Mouse (Mus musculus) testis, adult 2 months (tissue): ENCODE data around the gene Ap1g2. TPM values are rescaled to one million over a fixed set of nuclear protein-coding genes. Genes with fewer than 3 reads are reported as not detected.

Source experiments
- H3K27ac ChIP-seq: fragments of 200-500 bp; 2 replicates; pipeline ENCODE4 v1.5.1; 2012; ENCODE audit warnings: low read depth, low read length; ENCODE audit not compliant: control insufficient read depth, insufficient read depth
- H3K27me3 ChIP-seq: fragments of 200-500 bp; 2 replicates; pipeline ENCODE4 v1.6.1; 2012; ENCODE audit warnings: mild to moderate bottlenecking, low read length, moderate library complexity; ENCODE audit not compliant: control insufficient read depth, insufficient read depth
- H3K36me3 ChIP-seq: fragments of 200-500 bp; 2 replicates; pipeline ENCODE4 v1.6.1; 2012; ENCODE audit warnings: mild to moderate bottlenecking, low read length; ENCODE audit not compliant: control insufficient read depth, insufficient read depth
- H3K4me1 ChIP-seq: fragments of 200-500 bp; 2 replicates; pipeline ENCODE4 v1.6.1; 2012; ENCODE audit warnings: low read length; ENCODE audit not compliant: control insufficient read depth, insufficient read depth
- H3K4me3 ChIP-seq: fragments of 200-500 bp; 2 replicates; pipeline ENCODE4 v1.5.1; 2012; ENCODE audit warnings: low read depth, mild to moderate bottlenecking, low read length, moderate library complexity, mixed read lengths; ENCODE audit not compliant: control insufficient read depth
- CTCF ChIP-seq: fragments of 200-500 bp; IDR thresholded peaks from 2 replicates; pipeline ENCODE4 v1.5.1; 2012; ENCODE audit warnings: low read depth, mild to moderate bottlenecking, inconsistent platforms, low read length, moderate library complexity; ENCODE audit not compliant: control insufficient read depth, insufficient read depth, insufficient replicate concordance
- POLR2A ChIP-seq: fragments of 200-500 bp; IDR thresholded peaks from 2 replicates; pipeline ENCODE4 v1.6.1; 2012; ENCODE audit warnings: low read depth, mild to moderate bottlenecking, inconsistent platforms, low read length, moderate library complexity; ENCODE audit not compliant: control insufficient read depth
- polyA plus RNA-seq: library from polyadenylated mRNA; depleted of rRNA; stranded (reverse); fragments of >200 nt; gene quantifications from 2 replicates; pipeline ENCODE4 v1.2.3, GENCODE M21; 2012

Gene Ap1g2
- polyA plus RNA-seq, 1 experiment = 3.0 TPM

DNA sequence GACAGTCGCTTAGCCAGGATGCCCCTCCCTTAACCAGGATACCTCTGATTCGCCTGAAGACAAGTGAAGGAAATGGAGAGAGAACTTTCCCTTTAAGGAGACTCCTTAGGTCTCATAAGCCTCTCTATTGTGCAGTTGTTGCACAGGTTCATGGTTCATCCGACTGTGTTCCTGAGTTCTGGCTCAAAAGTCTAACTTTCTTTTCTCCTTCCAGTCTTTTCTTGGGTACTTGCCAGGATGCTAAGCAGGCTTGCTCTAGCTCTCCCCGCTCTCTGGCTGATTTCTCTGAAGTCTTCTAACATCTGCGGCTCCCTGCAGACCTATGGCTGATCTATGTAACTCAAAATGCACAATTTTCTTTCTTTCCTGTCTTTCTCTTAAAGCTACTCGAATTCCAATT, 22.9 kb downstream of the Ap1g2 start:
- H3K4me3 ChIP-seq = no peak overlapping the region
- TF ChIP-seq CTCF = no peak
- TF ChIP-seq POLR2A = no peak
- H3K4me1 ChIP-seq = no peaks in the 10 kb centered on the region; the same call in 1 of the 2 replicates
- no peaks in the 10 kb centered on the region for H3K27me3 ChIP-seq
- no peak overlapping the region for H3K27ac ChIP-seq
- no peaks in the 10 kb centered on the region for H3K36me3 ChIP-seq

DNA sequence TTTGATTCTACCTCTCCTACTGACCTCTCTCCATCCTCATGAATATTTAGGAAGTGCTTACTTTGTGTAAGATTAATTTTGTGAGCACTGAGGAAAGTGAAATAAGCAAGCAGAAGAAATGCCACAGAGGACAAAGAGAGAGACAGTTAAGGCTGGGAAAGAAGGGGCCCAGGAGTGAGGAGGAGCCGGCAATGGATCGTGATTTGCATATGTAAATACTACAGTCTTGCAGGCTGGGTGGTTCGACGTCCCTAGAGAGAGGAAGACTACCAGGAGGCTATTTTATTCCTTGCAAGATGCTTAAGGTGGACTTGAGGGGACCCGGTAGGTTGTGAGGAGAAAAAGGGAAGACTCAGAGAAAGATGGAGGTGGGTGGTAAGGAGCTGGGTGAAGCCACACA, 25.3 kb downstream of the Ap1g2 start:
- Histone ChIP-seq H3K4me1 (no peaks in the 10 kb centered on the region; the same call in 1 of the 2 replicates), H3K4me3 (no peak overlapping the region)

GRCm38 (mm10) chr14:55079214-55079970, 27.0 kb downstream of the Ap1g2 start:
- H3K4me3 ChIP-seq = no peak overlapping the region
- no peaks in the 10 kb centered on the region for H3K36me3 ChIP-seq
- H3K27me3 ChIP-seq = no peaks in the 10 kb centered on the region
- TF ChIP-seq CTCF (peak; percentile 86), POLR2A (no peak)
- H3K27ac ChIP-seq = no peak overlapping the region
- no peaks in the 10 kb centered on the region for H3K4me1 ChIP-seq

More for the DNA sequence above, 25.3 kb downstream of the Ap1g2 start:
- Histone ChIP-seq H3K36me3 (no peaks in the 10 kb centered on the region), H3K27ac (no peak overlapping the region), H3K27me3 (no peaks in the 10 kb centered on the region)
- no peak for TF ChIP-seq POLR2A
- no peak for TF ChIP-seq CTCF

DNA sequence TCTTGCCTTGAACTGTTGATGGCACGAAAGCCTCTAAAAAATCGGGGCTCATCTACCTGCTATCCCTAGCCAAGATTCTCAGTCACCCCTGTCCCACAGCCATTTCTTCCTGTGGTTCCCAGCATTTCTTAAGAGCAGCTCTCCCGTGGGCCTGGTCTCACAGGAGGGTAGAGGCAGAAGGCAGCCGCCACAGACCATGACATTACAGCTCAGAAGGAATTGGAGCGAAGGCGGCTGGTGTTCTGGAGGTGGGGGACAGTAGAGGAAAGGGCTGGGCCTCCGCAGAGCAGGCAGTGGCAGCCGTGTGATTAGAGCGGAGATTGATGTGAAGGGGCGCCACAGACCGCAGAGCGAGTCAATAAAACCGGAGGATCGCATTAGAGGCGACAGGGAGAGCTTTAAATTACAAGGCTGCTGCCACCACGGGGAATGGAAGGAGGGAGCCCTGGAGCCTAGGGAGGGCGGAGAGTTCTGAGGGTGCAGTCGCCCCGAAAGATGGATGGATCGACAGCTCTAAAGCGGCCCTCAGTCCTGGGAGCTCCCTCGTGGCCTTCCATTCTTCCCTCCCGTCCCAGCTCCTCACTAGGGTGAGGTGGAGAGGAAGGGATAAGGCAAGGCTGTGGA, 27.9 kb downstream of the Ap1g2 start:
- H3K27ac ChIP-seq = no peak overlapping the region
- H3K4me3 ChIP-seq = no peak overlapping the region
- H3K36me3 ChIP-seq = no peaks in the 10 kb centered on the region
- no peak for TF ChIP-seq CTCF
- TF ChIP-seq POLR2A = no peak
- H3K4me1 ChIP-seq = no peaks in the 10 kb centered on the region
- no peaks in the 10 kb centered on the region for H3K27me3 ChIP-seq

DNA sequence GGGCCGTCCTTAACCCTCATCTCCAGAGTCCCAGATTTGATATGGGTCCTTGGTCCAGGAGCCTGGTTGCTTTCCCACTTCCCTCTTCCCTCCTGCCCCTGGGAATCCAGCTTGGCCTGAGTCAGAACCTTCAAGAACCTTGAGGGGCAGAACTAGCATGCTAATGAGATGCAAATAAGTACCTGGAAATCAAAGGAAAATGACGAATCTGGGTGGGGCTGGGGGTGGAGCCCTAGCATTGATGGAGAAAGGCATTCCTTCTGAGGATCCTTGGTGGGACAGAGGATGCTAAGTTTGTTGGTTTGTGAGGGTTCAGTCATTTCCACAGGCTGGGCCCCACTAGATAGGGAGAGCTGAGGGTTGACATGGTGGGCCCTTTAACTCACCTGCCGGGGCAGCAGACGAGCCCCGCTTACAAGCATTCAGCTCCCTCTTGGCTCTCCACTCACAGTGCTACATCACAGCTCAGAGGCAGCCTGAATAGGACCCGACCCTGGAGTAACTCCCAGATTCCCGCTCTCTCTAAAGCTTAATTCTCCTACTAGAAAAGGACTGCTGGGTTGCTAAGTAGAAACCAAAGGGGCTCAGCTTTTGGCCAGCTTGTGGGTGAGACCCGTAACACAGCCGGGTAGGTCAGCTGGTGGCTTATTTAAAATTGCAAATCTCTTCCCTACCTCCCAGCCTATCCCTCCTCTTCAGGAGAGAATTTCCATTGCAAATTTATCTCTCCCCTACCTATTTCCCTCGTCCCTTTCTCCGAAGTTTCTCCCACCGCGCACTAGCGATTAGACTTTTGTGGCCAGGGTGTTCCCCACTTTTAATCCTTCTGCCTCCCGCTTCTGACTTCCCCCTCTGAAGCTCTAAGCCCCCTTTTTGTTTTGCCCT, 28.7 kb downstream of the Ap1g2 start:
- H3K27ac ChIP-seq = no peak overlapping the region
- no peak overlapping the region for H3K4me3 ChIP-seq

DNA sequence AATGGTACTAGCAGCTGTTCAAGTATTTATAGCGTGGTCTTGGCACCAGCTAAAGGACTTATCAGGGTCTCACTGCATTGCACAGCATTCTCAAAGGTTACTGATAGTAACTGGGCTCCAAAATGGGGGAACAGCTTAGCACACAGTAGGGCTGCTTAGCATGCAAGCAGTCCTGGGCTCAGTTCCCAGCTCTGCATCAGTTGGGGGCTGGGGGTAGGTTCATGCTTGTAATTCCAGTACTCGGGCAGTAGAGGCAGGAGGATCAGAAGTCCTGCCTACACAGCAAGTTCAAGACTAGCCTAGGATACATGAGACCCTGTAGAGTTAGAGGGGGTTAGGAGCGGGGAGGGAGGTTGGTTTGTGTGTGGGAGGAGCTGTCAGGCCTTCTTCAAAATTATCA, 29.4 kb downstream of the Ap1g2 start:
- Histone ChIP-seq H3K36me3 (no peaks in the 10 kb centered on the region), H3K4me1 (no peaks in the 10 kb centered on the region), H3K27ac (no peak overlapping the region), H3K27me3 (no peaks in the 10 kb centered on the region), H3K4me3 (no peak overlapping the region)
- TF ChIP-seq POLR2A (no peak), CTCF (no peak)

More for the DNA sequence above, 28.7 kb downstream of the Ap1g2 start:
- no peaks in the 10 kb centered on the region for H3K36me3 ChIP-seq
- H3K27me3 ChIP-seq = no peaks in the 10 kb centered on the region
- TF ChIP-seq POLR2A = no peak
- TF ChIP-seq CTCF = no peak
- no peaks in the 10 kb centered on the region for H3K4me1 ChIP-seq

DNA sequence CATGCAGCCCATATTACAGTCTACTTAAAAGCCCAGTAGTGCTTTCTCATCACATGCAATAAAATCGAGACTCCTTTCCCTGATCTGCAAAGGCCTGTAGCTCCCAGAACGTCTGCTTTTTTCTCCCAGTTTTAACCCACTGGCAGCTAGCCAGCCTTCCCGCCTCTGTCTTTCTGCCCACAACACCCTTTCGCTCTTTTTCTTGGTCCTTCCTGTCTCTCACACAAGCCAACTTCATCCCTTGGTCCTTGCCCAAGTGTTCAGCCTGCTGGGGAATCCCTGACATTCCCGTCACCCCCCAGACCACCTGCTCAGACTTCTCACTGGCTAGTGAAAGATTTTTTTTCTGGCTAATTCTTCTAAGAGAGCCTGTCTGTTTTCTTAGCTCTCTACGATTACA, 30.2 kb downstream of the Ap1g2 start:
- H3K27ac ChIP-seq = no peak overlapping the region
- H3K4me3 ChIP-seq = no peak overlapping the region
- TF ChIP-seq CTCF (no peak), POLR2A (no peak)
- H3K4me1 ChIP-seq = no peaks in the 10 kb centered on the region
- H3K27me3 ChIP-seq = no peaks in the 10 kb centered on the region
- no peaks in the 10 kb centered on the region for H3K36me3 ChIP-seq
